Mouse (Mus musculus) inflammation-experienced regulatory T-cells, adult 6 months (primary cell): ENCODE measurements at regions not wholly inside any gene's neighbourhood (a gene's known extent, or its start where the extent isn't known, plus 50 kb on each side); places are given as distances from the start of the nearest gene placed in this dataset.

Experiments
- ATAC-seq: one replicate; pipeline ENCODE4 v1.8.0; 2017

DNA sequence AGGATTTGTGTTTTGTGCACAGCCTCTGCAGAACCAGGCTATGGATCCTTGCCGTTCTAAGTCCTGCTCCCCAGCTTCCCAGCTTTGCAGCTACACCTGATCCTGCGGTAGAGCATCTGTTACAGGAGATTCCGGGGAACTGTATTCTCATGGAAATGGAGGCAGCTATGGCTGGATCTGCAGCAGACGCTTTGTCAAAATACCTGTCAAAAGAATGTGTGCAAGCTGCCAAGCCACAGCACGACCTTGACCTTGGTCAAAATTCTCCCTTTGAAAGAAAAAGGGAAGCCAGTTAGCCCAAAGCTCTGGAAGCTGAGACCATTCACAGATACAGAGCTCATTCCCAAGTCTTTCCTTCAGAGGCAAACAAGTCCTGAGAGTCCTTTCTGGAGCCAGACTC is 255.3 kb downstream of the Med13l start:
- ATAC-seq, result no peak

- ATAC-seq, result no peak
These were observed 257.8 kb downstream of the Med13l start for GRCm38 (mm10) chr5:118818294-118818693.

DNA sequence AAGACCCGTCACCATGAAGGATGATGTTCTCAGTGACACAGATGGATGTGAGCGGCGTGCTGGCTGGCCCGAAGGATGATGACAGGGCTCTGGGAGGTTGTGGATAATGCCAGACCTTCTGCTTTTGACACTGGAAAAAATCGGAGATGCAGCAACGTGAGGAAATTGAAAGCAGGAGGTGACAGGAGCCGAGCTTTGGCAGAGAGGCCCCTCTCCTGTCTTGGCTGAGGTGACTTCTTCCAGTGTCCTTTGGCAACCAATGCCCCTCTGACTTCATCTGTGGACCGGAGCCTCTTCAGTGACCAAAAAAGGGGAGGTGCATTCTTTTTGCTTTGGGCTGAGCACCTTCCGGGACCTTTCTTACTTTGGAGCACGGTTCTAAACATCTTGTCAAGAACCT is 264.3 kb downstream of the Med13l start:
- ATAC-seq, result no peak

GRCm38 (mm10) chr5:118829031-118829698 is 268.7 kb downstream of the Med13l start:
- no peak for ATAC-seq

DNA sequence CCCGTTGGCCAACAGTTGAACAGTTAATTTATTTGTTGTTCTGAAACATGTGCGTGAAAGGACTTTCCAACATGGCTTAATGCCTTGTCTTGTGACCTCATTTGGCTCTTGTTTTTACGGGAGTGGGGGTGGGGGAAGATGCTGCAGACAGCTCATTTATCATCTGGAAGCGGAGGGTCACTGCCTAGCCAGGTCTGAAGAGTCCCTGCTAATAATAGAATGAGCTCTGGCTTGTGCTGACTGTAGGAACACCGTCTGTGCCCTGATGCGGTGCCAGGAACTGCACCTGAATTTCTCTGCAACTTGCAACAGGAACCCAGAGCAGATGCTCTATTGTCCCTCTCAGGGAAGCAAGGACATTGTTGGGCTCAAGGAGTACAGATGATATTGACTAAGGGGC is 272.2 kb downstream of the Med13l start:
- ATAC-seq, result no peak

DNA sequence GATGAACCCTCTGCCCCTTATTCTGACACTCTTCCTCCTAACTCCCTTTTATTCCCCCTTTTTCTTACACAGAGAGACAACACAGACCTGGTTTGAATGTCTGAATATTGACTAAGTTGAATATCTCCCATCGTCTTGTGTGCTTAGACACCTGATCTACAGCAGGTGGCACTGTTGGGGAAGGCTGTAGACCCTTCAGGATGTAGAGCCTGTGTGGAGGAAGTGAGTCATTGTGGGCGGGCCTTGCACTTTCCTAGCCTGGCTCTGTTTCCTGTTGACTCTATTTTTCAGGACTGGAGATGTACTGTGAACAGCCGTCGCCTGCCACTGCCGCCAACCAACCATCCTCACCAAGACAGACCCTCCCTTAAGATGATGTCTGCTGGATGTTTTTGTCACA is 273.6 kb downstream of the Med13l start:
- ATAC-seq, result no peak

DNA sequence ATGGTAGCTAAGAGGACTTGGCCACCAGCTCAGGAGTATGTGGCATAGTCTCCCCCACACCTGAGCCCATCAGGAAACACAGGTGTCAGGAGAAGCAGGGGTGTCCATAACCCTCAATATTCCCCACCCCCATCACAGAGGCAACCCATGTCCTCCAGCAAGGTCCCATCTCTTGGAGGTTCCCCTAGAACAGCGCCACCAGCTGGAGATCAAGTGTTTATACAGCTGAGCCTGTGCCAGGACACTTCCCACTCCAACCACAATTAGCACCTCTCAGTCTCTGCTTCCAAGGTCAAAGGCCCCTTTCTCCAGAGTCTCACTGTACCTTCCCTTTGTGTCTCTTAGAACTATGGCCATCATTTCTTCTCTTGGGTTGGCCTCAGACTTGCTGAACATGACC is 276.5 kb downstream of the Med13l start:
- ATAC-seq, result no peak

- ATAC-seq, result no peak
These were observed 277.9 kb downstream of the Med13l start for GRCm38 (mm10) chr5:118838421-118838820.

GRCm38 (mm10) chr5:118839916-118840315 is 279.4 kb downstream of the Med13l start:
- no peak for ATAC-seq

DNA sequence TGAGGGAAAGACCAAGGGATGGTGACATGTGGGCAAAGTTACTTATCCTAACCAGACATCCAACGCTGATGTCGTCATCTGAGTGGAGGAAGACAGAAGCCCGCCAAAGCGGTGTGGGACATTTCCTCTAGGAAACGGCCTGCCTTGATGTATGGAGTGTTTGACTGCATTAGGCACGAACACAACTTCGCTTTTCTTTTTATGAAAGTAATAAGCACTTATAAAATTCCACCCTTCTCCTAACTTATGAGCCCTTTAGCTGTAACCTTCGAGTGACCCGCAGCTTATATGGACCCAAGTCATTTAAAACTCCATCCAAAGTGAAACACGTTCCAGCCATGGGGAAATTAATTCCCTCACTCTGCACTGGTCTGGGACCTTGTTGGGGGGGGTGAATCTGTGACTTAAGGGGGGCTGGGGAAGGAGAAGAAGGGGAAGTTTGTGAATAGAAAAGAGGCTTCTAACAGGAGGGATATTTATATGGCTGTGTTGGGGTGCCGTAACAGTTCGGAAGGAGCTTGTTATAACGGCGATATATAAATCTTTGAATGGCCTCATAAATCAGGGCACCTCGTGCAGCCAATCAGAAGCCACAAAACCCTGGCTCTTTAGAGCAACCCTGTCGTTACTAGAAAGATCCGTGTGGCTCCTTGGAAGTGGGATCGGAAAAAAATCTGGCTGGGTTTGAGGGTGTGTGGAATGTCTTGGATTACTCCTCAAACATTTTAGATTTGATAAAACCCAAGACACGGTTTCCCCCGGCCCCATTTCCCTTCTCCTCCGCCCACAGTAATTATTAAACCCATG is 280.9 kb downstream of the Med13l start:
- ATAC-seq, result no peak

DNA sequence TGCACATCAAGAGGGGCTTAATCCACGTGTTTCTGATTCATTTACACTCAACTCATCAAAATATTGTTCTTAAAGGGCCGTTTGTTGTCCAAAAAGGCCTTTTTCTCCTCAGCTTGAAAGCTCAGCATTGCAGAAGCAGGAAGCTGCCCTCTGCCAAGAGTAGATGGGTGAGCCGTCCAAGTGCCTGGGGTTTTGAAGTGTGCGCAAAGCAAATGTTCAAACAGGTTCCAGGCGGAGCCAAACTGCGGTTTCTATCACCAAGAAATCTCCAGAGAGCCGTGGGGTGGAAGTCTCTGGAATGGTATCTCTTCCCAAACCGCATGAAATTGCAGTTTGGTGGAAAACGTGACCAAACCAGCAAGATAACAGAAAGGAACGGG is 281.5 kb downstream of the Med13l start:
- ATAC-seq, result no peak

DNA sequence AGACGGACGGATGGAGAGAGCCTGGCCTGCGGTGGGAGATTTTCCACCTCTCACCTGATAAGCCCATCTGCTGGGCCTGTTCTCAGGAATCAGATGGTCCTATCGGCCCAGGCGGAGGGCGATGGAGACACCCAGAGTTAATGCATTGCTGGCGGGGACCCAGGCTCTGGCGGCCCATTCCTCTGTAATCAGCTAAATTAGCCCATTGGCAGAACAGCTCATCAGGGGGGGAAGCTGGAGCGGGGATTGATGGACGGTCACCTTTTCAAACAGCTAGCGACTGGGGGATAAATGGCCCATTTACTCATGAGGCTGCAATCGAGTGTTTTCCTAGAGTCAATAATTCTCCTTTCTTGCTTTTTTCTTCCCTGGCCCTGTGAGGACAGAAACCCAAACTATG is 296.5 kb downstream of the Med13l start:
- no peak for ATAC-seq

- no peak for ATAC-seq
These were observed 300.8 kb downstream of the Med13l start for GRCm38 (mm10) chr5:118861143-118861847.

GRCm38 (mm10) chr5:118867511-118867910 is 307.0 kb downstream of the Med13l start:
- no peak for ATAC-seq

GRCm38 (mm10) chr5:118869330-118869729 is 308.9 kb downstream of the Med13l start:
- ATAC-seq, result no peak

DNA sequence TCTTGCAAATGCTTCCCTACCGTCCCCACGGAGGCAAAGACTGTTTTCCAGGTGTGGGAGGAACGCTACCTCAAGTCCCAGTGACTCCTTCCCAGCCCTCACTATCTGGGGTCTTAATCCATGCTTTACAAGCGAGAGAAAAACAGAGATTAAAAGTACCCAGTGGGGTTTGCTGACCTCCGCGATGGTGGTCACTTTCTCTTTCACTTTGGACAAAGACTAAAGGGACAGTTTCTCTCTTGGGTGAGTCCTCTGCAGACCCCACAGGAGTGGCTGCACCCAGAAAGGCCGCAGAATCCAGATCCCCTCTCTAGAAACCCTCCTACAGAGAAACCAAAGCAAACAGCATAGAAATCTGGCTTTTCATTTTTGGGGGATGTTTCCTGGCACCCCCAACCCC is 313.4 kb downstream of the Med13l start:
- no peak for ATAC-seq

DNA sequence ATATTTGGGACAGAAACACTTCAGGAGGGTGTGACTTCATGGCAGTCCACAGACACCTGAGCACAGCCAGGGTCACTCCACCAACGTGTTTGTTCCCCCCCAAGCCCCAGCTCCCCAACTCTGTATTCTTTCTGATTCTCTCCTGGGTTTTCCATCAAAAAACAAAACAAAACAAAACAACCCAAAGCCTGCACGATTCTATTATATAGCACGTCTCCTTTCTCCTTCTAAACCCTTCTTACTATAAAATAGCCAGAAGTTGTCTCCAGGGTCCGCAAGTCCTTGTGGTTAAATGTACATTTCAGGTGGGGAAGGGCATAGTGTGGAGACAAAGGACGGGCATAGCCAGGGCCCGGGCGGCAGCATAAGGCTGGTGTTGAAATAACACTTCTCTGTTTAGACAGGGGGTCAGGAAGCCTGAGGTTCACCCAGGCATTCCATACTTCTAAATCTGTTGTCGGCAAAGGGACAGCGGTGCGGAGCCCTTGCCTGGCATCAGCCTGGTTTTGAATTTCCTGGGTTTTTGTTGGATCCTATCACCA is 314.7 kb downstream of the Med13l start:
- no peak for ATAC-seq

DNA sequence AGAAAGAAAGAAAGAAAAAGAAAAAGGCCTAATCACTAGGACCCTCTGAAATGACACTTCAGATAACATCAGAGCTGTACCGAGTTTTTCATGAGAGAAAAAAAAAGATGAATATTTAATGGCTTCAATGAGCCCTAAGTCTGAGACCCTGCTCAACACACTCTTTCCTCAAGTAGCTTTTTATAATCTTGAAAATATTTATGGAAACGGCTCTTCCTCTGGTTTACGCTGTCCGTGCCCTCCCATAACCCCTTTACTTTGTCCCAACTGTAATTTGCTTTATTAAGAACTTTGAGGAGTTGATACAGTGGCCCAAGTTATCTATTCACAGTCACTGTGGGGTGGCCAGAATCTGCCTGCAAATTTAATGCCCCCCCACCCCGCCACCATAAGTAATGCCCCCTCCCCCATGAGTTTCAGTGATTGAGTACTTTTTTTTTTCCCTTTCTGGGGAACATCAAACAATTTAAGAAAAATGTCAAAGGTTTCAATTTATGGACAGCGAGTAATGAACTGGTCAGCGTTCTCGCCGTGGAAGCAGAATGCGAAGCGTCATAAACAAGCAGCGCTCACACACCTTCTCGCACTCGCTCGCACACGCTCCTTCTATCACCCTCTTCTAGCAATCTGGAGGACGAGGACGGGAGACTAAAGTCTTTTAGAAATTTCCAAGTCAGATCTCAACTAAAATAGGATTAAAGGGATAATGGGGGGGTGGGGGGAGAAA is 316.3 kb downstream of the Med13l start:
- ATAC-seq, result no peak

- no peak for ATAC-seq
These were observed 316.8 kb downstream of the Med13l start for GRCm38 (mm10) chr5:118877313-118877669.

- ATAC-seq, result no peak
These were observed 317.4 kb downstream of the Med13l start for GRCm38 (mm10) chr5:118877831-118878230.

DNA sequence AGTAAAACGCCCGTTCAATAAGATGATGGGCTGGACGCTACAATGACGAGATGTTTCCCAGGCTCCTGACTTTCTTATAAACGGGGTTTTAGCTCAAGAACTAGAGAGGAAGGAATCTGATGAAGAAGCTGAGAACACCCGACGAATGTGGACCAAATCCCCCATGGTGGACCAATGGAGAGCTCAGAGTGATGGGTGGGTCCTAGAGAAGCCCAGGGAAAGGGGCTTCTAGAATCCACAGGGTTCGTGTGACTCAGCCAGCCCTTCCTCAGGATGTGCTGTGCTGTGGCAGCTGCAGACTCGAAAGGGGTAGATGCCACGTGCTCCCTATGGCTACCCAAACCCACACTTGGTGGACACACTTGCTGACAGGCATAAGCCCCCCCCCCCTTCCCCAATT is 318.2 kb downstream of the Med13l start:
- no peak for ATAC-seq

GRCm38 (mm10) chr5:118879808-118880478 is 319.5 kb downstream of the Med13l start:
- no peak for ATAC-seq
